9 mouse cellular contexts compared by ENCODE assay signal in the genomic region with DNA sequence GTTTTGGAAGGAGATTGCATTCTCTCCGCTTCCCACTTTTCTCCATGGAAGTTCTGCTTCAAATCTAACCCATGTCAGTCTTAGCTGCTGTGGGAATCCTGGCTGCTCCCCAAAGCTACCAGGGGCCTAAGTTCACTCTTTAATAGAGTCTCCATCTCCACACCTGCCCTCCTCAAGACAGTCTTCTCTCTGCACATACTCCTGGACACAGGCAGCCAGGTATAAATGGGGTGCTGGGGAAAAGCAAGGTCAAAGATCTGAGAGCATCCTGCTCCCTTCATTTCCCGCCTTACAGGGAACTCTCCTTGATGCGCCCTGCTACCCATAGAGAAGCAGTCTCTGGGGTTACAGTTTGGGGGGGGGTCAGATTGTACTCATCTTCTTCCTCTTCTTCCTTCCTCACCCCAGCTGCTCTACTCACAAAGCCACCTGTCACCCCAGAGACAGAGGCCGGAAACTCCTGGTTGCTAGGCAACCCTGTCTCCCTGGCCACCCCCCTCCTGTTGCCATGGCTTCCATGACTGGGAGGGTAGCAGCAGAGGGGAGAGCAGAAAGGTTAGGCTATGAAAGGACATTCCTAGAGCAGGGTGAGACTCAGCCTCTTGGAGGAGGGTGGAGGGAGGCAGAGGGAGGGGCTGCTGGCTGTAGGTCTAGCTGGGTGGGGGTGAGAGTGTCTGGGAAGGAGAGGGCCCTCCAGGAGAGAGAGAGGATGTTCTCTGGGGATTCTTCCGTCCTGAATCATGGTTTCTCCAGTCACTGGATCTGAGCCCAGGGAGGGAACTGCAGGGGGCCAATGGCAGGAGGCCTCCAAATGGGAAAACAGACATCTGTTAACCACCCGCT. TPM values are rescaled to one million over a fixed set of nuclear protein-coding genes. Genes with fewer than 3 reads are reported as not detected.
DNase-seq lines count a peak whose midpoint lies in the region; ATAC-seq and TF ChIP-seq lines count a peak whose summit lies in the region.
"Had no signal": no experiment of that assay in that cellular context is flagged by ENCODE, and none has a peak within 500 bp of the region (broad histone marks: within the 10 kb centered on the region; RNA-seq: fewer than 3 reads in every experiment).

No protein-coding gene starts in this region.

- DNase-seq in frontal cortex, postnatal 36 days (ENCODE audit: low spot score in 2 of 2) = peak; percentile 52 to 61
- DNase-seq in induced T-regulatory cell, adult 2 months (ENCODE audit: low read depth) = peak; percentile 74
- DNase-seq in retina, embryonic 14.5 days (ENCODE audit: low spot score) = peak; percentile 62
- no peak for DNase-seq in heart, adult 18-20 months

- ATAC-seq in frontal cortex, adult (ENCODE audit: low TSS enrichment) = no peak
- peak; percentile 41 for ATAC-seq in CD4-positive, CD25-positive, alpha-beta regulatory T cell, adult 4 months
- ATAC-seq in kidney, embryonic 16.5 days (ENCODE audit: low FRiP score, low TSS enrichment) = no peak

- no peaks in the 10 kb centered on the region for H3K9me3 ChIP-seq in kidney, embryonic 16.5 days (ENCODE audit: low read length)

- H3K4me2 ChIP-seq in kidney, embryonic 16.5 days (replicated peaks; ENCODE audit: low read depth, low read length) = no peak overlapping the region

- no peak for TF ChIP-seq POLR2A in cortical plate, adult 2 months (IDR thresholded peaks at IDR 0.05; ENCODE audit: extremely low read depth, insufficient read depth, low read length)

- no peak overlapping the region for H3K4me3 ChIP-seq in cortical plate, adult 2 months (ENCODE audit: insufficient read depth, low read length)
- no peak overlapping the region for H3K4me3 ChIP-seq in kidney, embryonic 16.5 days (ENCODE audit: low read length)
- H3K4me3 ChIP-seq: erythroblast, embryonic 14.5 days had no signal

- 0 out of 2 replicates have a peak overlapping the region, but pooled peaks have one; percentile 4 for H3K27ac ChIP-seq in cortical plate, adult 2 months (ENCODE audit: insufficient read depth, low read length)
- no peak overlapping the region for H3K27ac ChIP-seq in kidney, embryonic 16.5 days (ENCODE audit: low read length)

- no peak overlapping the region for H3K9ac ChIP-seq in kidney, embryonic 16.5 days (replicated peaks; ENCODE audit: low read length)

- no peak for TF ChIP-seq CTCF in cortical plate, adult 2 months (IDR thresholded peaks at IDR 0.05; ENCODE audit: extremely low read depth, insufficient read depth, low read length)

- H3K36me3 ChIP-seq in kidney, embryonic 16.5 days (ENCODE audit: insufficient read depth, low read length) = no peaks in the 10 kb centered on the region

- 33% methylated on average over 6 of the region's 6 CpGs for WGBS in kidney, embryonic 16.5 days

- H3K4me1 ChIP-seq in cortical plate, adult 2 months (ENCODE audit: control insufficient read depth, insufficient read depth, low read length) = peaks cover 10% of the 10 kb centered on the region
- H3K4me1 ChIP-seq in kidney, embryonic 16.5 days (ENCODE audit: insufficient read depth, low read length) = peaks cover 14% of the 10 kb centered on the region; the same call in 1 of the 2 replicates

- peaks cover 98% of the 10 kb centered on the region for H3K27me3 ChIP-seq in kidney, embryonic 16.5 days (ENCODE audit: insufficient read depth, low read length)

RNA-seq across cellular contexts. Expression of gene Psd, which starts 5.6 kb away (rescaled TPM):
- polyA plus RNA-seq in CD4-positive, CD25-positive, alpha-beta regulatory T cell, adult 4 months (2017; shearing (Covaris generic)) = 1 to 10 TPM; 3.8 to 6.5 TPM
- 617 and 701 TPM in 2 replicates for polyA plus RNA-seq in cortical plate, adult 2 months (2012; rRNA removed)
- 4.5 and 5.4 TPM in 2 replicates for polyA plus RNA-seq in kidney, embryonic 16.5 days (2015; fragmentation: Nextera tagmentation; extraction: Ambion mirVana)
- total RNA-seq in heart, adult 18-20 months (2021) = under 1 TPM; 0.51 to 0.60 TPM

RNA-seq across cellular contexts. Expression of gene Fbxl15, which starts 6.7 kb away (rescaled TPM):
- polyA plus RNA-seq in CD4-positive, CD25-positive, alpha-beta regulatory T cell, adult 4 months (2017; shearing (Covaris generic)) = 1 to 10 TPM; 5.1 TPM
- polyA plus RNA-seq in cortical plate, adult 2 months (2012; rRNA removed) = 42.8 and 42.9 TPM in 2 replicates
- 22.4 and 26.0 TPM in 2 replicates for polyA plus RNA-seq in kidney, embryonic 16.5 days (2015; fragmentation: Nextera tagmentation; extraction: Ambion mirVana)
- total RNA-seq in heart, adult 18-20 months (2021) = 1 to 10 TPM; 6.5 to 6.9 TPM

RNA-seq across cellular contexts. Expression of gene Cuedc2, which starts 17.2 kb away (rescaled TPM):
- 10 to 100 TPM; 56.3 to 62.6 TPM for polyA plus RNA-seq in CD4-positive, CD25-positive, alpha-beta regulatory T cell, adult 4 months (2017; shearing (Covaris generic))
- 233 and 235 TPM in 2 replicates for polyA plus RNA-seq in cortical plate, adult 2 months (2012; rRNA removed)
- 188 and 198 TPM in 2 replicates for polyA plus RNA-seq in kidney, embryonic 16.5 days (2015; fragmentation: Nextera tagmentation; extraction: Ambion mirVana)
- 10 to 100 TPM; 91.4 to 92.1 TPM for total RNA-seq in heart, adult 18-20 months (2021)

RNA-seq across cellular contexts. Expression of gene Nfkb2, which starts 17.2 kb away (rescaled TPM):
- 10 to 100 TPM; 17.3 to 18.8 TPM for polyA plus RNA-seq in CD4-positive, CD25-positive, alpha-beta regulatory T cell, adult 4 months (2017; shearing (Covaris generic))
- polyA plus RNA-seq in cortical plate, adult 2 months (2012; rRNA removed) = 2.4 and 2.8 TPM in 2 replicates
- polyA plus RNA-seq in kidney, embryonic 16.5 days (2015; fragmentation: Nextera tagmentation; extraction: Ambion mirVana) = 9.7 and 11.5 TPM in 2 replicates
- total RNA-seq in heart, adult 18-20 months (2021) = 10 to 100 TPM; 19.7 to 22.1 TPM

RNA-seq across cellular contexts. Expression of gene Mfsd13a, which starts 19.6 kb away (rescaled TPM):
- polyA plus RNA-seq in CD4-positive, CD25-positive, alpha-beta regulatory T cell, adult 4 months (2017; shearing (Covaris generic)) = 10 to 100 TPM in 1 of 2 experiments, 1 to 10 TPM in 1; 3.8 to 10.5 TPM
- 35.9 and 40.5 TPM in 2 replicates for polyA plus RNA-seq in cortical plate, adult 2 months (2012; rRNA removed)
- polyA plus RNA-seq in kidney, embryonic 16.5 days (2015; fragmentation: Nextera tagmentation; extraction: Ambion mirVana) = 14.7 and 16.9 TPM in 2 replicates
- 1 to 10 TPM; 3.7 to 4.0 TPM for total RNA-seq in heart, adult 18-20 months (2021)

Comparison
In these comparisons a context has a peak if more than half of its experiments do, and no peak if none do; other contexts are left out.
1. DNase-seq: peak in frontal cortex, postnatal 36 days (2 of 2), induced T-regulatory cell, adult 2 months (single experiment) and retina, embryonic 14.5 days (single experiment); none in heart, adult 18-20 months (0 of 2).
2. RNA of gene Psd, which starts 5.6 kb away (polyA plus RNA-seq): 617 to 701 TPM in cortical plate, adult 2 months; 3.8 to 6.5 TPM in CD4-positive, CD25-positive, alpha-beta regulatory T cell, adult 4 months and 4.5 to 5.4 TPM in kidney, embryonic 16.5 days; every median in the first group is over 10 times any median in the second.